Mouse (Mus musculus) midbrain, embryonic 14.5 days (tissue): ENCODE measurements around the gene Uap1. TPM values are rescaled to one million over a fixed set of nuclear protein-coding genes. Genes with fewer than 3 reads are reported as not detected.

ENCODE experiments used
- ATAC-seq: fragments of 200-750 bp; cut with Nextera tagmentation; 2 replicates; pipeline ENCODE4 v1.8.0; 2017; ENCODE audit warnings: moderate number of reproducible peaks, moderate library complexity; ENCODE audit not compliant: low FRiP score, low TSS enrichment
- DNase-seq: peaks from one replicate; pipeline ENCODE4 v3.0.0-alpha.2; 2015
- H3K27ac ChIP-seq: fragments of 300-500 bp; sonication (generic); replicated peaks from 2 replicates; pipeline ENCODE4 v1.5.1; 2014; ENCODE audit warnings: mild to moderate bottlenecking, low read depth, low read length, moderate library complexity
- H3K27me3 ChIP-seq: fragments of 300-500 bp; sonication (generic); 2 replicates; pipeline ENCODE4 v1.6.1; 2014; ENCODE audit warnings: low read length, control low read depth, mixed read lengths; ENCODE audit not compliant: control insufficient read depth, insufficient read depth
- H3K36me3 ChIP-seq: fragments of 300-500 bp; sonication (generic); 2 replicates; pipeline ENCODE4 v1.6.1; 2014; ENCODE audit warnings: low read length, control low read depth; ENCODE audit not compliant: control insufficient read depth, insufficient read depth
- H3K4me1 ChIP-seq: fragments of 300-500 bp; sonication (generic); 2 replicates; pipeline ENCODE4 v1.6.1; 2014; ENCODE audit warnings: mild to moderate bottlenecking, antibody characterized with exemption, low read length, control low read depth; ENCODE audit not compliant: control insufficient read depth, insufficient read depth
- H3K4me2 ChIP-seq: fragments of 300-500 bp; sonication (generic); 2 replicates; pipeline ENCODE4 v1.6.1; 2014; ENCODE audit warnings: mild to moderate bottlenecking, low read length, moderate library complexity
- H3K4me3 ChIP-seq: fragments of 300-500 bp; sonication (generic); replicated peaks from 2 replicates; pipeline ENCODE4 v1.5.1; 2014; ENCODE audit warnings: low read depth, low read length
- H3K9ac ChIP-seq: fragments of 300-500 bp; sonication (generic); replicated peaks from 2 replicates; pipeline ENCODE4 v1.6.1; 2014; ENCODE audit warnings: mild to moderate bottlenecking, low read length, moderate library complexity
- H3K9me3 ChIP-seq: fragments of 300-500 bp; sonication (generic); 2 replicates; pipeline ENCODE4 v1.6.1; 2016; ENCODE audit warnings: low read length, control low read depth, mixed read lengths; ENCODE audit not compliant: control insufficient read depth
- WGBS: fragments of 180-500 bp; shearing (Covaris S2); extraction: QIAGEN DNeasy Blood & Tissue Kit; methylation state at CpG from one replicate; pipeline ENCODE4 v1.1.7; 2014; 5-methylcytosine and 5-hydroxymethylcytosine counted together
- polyA plus RNA-seq: library from polyadenylated mRNA; unstranded; fragments of >200 nt; fragmentation: Nextera tagmentation; extraction: Ambion mirVana; gene quantifications from 2 replicates; pipeline ENCODE4 v1.2.1, GENCODE M21; 2014

The Uap1 gene
- polyA plus RNA-seq, 1 experiment from 2014 or later = 67.5 TPM

DNA sequence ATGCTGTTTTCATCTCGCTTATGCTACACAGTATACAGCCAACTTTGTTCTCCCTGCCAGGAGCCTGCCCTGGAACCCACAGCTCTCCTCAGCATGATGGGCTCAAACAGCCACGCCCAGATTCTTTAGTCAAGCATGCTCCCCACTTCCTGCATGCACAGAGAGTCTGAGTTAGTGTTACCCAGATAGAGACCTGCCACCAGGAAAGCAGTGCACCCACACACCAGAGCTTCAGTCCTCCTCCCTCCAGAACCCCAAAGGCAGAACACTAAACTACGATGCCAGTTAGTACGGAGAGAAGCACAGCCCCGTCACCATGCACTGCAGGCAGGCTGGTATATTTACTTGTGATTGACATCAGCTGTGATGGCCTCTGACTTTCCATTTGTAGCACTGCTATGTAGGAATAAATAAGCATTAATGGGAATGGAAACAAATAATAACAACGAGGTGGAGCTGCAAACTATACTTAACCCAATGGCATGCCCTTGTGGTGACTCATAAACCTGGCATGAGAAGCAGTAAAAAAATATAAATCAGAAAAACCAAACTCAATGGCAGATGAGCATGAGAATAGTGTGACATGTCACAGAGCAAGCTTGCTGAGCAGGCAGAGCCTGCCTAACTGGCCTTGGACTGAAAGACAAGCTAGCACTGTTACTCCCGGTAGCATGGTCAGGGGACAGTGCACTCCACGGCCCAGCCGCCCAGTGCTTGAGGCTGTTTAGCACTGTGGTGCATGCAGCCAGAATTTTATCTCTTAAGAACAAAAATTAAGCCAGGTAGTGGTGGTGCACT, 26.9 kb downstream of the Uap1 start:
- Histone ChIP-seq H3K9ac (no peak overlapping the region), H3K27me3 (no peaks in the 10 kb centered on the region), H3K4me3 (no peak overlapping the region), H3K9me3 (no peaks in the 10 kb centered on the region), H3K36me3 (peaks cover 43% of the 10 kb centered on the region), H3K4me1 (no peaks in the 10 kb centered on the region), H3K4me2 (no peak overlapping the region), H3K27ac (no peak overlapping the region)
- ATAC-seq (no peak), DNase-seq (no peak)
- WGBS = 93% methylated on average over 9 of the region's 9 CpGs

GRCm38 (mm10) chr1:170145606-170146005, 29.2 kb downstream of the Uap1 start:
- peaks cover 47% of the 10 kb centered on the region for H3K36me3 ChIP-seq
- 97% methylated on average over 4 of the region's 4 CpGs for WGBS
- H3K4me1 ChIP-seq = no peaks in the 10 kb centered on the region
- no peak overlapping the region for H3K4me3 ChIP-seq
- no peak overlapping the region for H3K4me2 ChIP-seq
- no peaks in the 10 kb centered on the region for H3K9me3 ChIP-seq
- no peak overlapping the region for H3K27ac ChIP-seq
- DNase-seq (no peak), ATAC-seq (no peak)
- H3K27me3 ChIP-seq = no peaks in the 10 kb centered on the region
- H3K9ac ChIP-seq = no peak overlapping the region

GRCm38 (mm10) chr1:170142256-170142871, 32.4 kb downstream of the Uap1 start:
- H3K27ac ChIP-seq = no peak overlapping the region
- ATAC-seq (no peak), DNase-seq (no peak)
- peaks cover 22% of the 10 kb centered on the region for H3K36me3 ChIP-seq
- H3K27me3 ChIP-seq = no peaks in the 10 kb centered on the region
- H3K9ac ChIP-seq = no peak overlapping the region
- no peak overlapping the region for H3K4me3 ChIP-seq
- H3K4me1 ChIP-seq = no peaks in the 10 kb centered on the region
- 92% methylated on average over 8 of the region's 8 CpGs for WGBS
- no peak overlapping the region for H3K4me2 ChIP-seq
- no peaks in the 10 kb centered on the region for H3K9me3 ChIP-seq

DNA sequence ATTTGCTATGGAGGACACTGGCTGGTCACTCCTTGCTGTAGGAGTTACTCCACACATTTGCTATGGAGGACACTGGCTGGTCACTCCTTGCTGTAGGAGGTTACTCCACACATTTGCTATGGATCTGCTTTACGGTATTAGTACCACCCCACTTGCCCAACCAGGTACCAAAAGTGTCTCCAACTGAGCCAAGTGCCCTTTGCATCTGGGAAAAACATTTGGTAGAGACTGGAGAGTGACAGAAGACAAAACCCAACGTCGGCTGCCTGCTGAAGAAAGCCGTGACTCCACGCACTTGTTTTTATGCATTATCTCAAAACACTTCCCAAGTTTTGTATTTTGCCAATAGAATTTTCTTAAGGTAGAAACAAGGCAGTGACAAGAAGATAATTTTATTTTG, 33.1 kb downstream of the Uap1 start:
- WGBS = 97% methylated on average over 5 of the region's 5 CpGs
- ATAC-seq (no peak), DNase-seq (no peak)
- no peaks in the 10 kb centered on the region for H3K9me3 ChIP-seq
- H3K27ac ChIP-seq = no peak overlapping the region
- peaks cover 19% of the 10 kb centered on the region for H3K36me3 ChIP-seq
- H3K4me1 ChIP-seq = no peaks in the 10 kb centered on the region
- no peaks in the 10 kb centered on the region for H3K27me3 ChIP-seq
- no peak overlapping the region for H3K4me2 ChIP-seq
- H3K4me3 ChIP-seq = no peak overlapping the region
- no peak overlapping the region for H3K9ac ChIP-seq

GRCm38 (mm10) chr1:170136351-170137009, 38.3 kb downstream of the Uap1 start:
- peak; percentile 74 for DNase-seq

DNA sequence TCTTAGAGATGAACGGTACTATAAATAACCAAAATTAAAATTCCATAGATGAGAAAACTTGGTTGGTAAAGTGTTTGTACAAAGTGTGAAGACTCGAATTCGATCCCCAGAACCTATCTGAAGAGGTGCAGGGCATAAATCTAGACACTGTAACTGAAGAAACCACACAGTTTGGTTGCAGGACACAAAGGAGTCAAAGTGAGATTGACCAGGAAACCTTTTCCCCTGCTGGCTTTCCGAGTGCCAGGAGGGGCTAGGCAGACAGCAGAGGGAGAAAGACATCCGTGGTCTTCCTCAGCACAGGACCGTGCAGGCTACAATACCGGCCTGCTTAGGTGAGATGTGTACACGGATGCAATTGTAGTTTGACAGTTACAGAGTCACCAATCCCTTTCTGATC, 40.5 kb downstream of the Uap1 start:
- Histone ChIP-seq H3K27ac (no peak overlapping the region), H3K9ac (no peak overlapping the region), H3K4me3 (no peak overlapping the region), H3K27me3 (no peaks in the 10 kb centered on the region), H3K36me3 (no peaks in the 10 kb centered on the region), H3K9me3 (no peaks in the 10 kb centered on the region), H3K4me2 (no peak overlapping the region), H3K4me1 (no peaks in the 10 kb centered on the region)
- ATAC-seq = no peak
- 87% methylated on average over 8 of the region's 8 CpGs for WGBS
- DNase-seq = no peak

More at GRCm38 (mm10) chr1:170136351-170137009, 38.3 kb downstream of the Uap1 start:
- ATAC-seq = no peak; the same call in 1 of the 2 replicates
- H3K9me3 ChIP-seq = no peaks in the 10 kb centered on the region
- no peaks in the 10 kb centered on the region for H3K4me1 ChIP-seq
- no peak overlapping the region for H3K27ac ChIP-seq
- 31% methylated on average over 7 of the region's 7 CpGs for WGBS
- H3K4me2 ChIP-seq = no peak overlapping the region
- H3K27me3 ChIP-seq = no peaks in the 10 kb centered on the region
- H3K9ac ChIP-seq = no peak overlapping the region
- H3K4me3 ChIP-seq = no peak overlapping the region
- peaks cover 3% of the 10 kb centered on the region; the same call in 1 of the 2 replicates for H3K36me3 ChIP-seq

DNA sequence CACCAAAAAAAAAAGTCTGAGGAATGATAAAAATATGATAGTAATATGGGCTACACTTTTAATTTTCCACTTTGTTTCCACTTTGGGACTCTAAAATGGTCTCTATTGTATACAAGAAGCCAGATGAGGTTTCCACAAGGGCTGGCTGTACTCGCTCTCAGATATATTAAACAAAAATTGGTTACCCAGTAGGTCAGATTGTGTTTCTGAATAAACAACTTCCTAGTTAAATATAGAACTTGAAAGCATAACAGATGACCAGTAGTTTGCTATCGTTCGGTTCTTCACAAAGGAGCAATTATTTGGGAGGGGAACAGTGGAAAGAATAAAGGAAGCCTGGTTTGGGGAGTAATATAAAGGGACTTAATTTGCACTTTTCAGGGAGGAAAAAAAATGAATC, 43.8 kb downstream of the Uap1 start:
- no peaks in the 10 kb centered on the region for H3K36me3 ChIP-seq
- no peaks in the 10 kb centered on the region for H3K27me3 ChIP-seq
- no peak overlapping the region for H3K27ac ChIP-seq
- H3K4me3 ChIP-seq = no peak overlapping the region
- WGBS = 91% methylated on average over 3 of the region's 3 CpGs
- no peak overlapping the region for H3K9ac ChIP-seq
- H3K4me1 ChIP-seq = no peaks in the 10 kb centered on the region
- no peak for ATAC-seq
- no peaks in the 10 kb centered on the region for H3K9me3 ChIP-seq
- no peak for DNase-seq
- H3K4me2 ChIP-seq = no peak overlapping the region

DNA sequence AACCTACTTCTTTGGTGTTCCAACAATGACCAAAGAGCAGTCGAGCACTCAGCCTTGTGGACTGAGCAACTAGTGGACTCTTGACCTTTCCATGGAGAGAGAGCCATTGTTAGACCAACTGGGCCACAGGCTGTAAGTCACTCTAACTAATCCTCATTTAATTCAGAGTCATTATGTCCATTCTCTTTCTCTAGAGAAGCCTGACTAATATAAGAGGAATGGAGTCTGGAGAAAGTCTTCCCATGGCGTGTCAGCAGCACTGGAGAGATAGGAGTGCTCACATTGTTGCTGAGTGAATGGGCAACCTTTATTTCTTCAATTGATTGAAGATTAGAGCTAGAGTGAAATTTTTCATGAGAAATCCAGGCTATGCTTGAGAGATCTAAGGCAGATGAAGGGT, 50.1 kb downstream of the Uap1 start:
- no peaks in the 10 kb centered on the region for H3K27me3 ChIP-seq
- no peak for DNase-seq
- H3K4me3 ChIP-seq = no peak overlapping the region
- no peak overlapping the region for H3K27ac ChIP-seq
- no peak overlapping the region for H3K4me2 ChIP-seq
- ATAC-seq = no peak
- H3K9ac ChIP-seq = no peak overlapping the region
- WGBS = 35% methylated on average over 2 of the region's 2 CpGs
- no peaks in the 10 kb centered on the region for H3K36me3 ChIP-seq
- no peaks in the 10 kb centered on the region for H3K9me3 ChIP-seq
- no peaks in the 10 kb centered on the region for H3K4me1 ChIP-seq
